Mouse (Mus musculus) frontal cortex, postnatal 10 days (tissue): ENCODE data around the gene Zbed6.

Experiments used
- DNase-seq, 2 experiments: peaks; one replicate each; pipeline ENCODE4 v3.0.0; 2022; ENCODE audit warnings: low spot score in 2 of 2, mixed read lengths in 1 of 2

Gene Zbed6

GRCm38 (mm10) chr1:133663427-133663826 is 2.7 kb upstream of the Zbed6 start:
- peak in 1 of 2 experiments; percentile 26 for DNase-seq

- no peak for DNase-seq
Measured at GRCm38 (mm10) chr1:133662941-133663340, 2.3 kb upstream of the Zbed6 start.

- peak; percentile 92 for DNase-seq
Measured at GRCm38 (mm10) chr1:133661203-133661933, 683 bp upstream of the Zbed6 start, which contains the start of gene Gm38394. TSS of gene Gm38394 (minus strand) at chr1:133661318.

GRCm38 (mm10) chr1:133658878-133659277 is 1.8 kb downstream of the Zbed6 start:
- no peak for DNase-seq

GRCm38 (mm10) chr1:133656811-133657210 is 3.9 kb downstream of the Zbed6 start:
- no peak for DNase-seq

GRCm38 (mm10) chr1:133653033-133653432 is 7.7 kb downstream of the Zbed6 start:
- DNase-seq, result no peak

- DNase-seq, result no peak
Measured at GRCm38 (mm10) chr1:133650288-133651055, 10.2 kb downstream of the Zbed6 start.

- no peak for DNase-seq
Measured at GRCm38 (mm10) chr1:133645652-133646051, 15.0 kb downstream of the Zbed6 start.

- no peak for DNase-seq
Measured at GRCm38 (mm10) chr1:133641163-133641562, 19.5 kb downstream of the Zbed6 start.

- no peak for DNase-seq
Measured at GRCm38 (mm10) chr1:133638517-133638916, 22.2 kb downstream of the Zbed6 start.

GRCm38 (mm10) chr1:133632168-133632567 is 28.5 kb downstream of the Zbed6 start:
- DNase-seq, result no peak

- DNase-seq, result no peak
Measured at GRCm38 (mm10) chr1:133625052-133625451, 35.6 kb downstream of the Zbed6 start.

- DNase-seq, result no peak
Measured at GRCm38 (mm10) chr1:133618311-133618710, 42.4 kb downstream of the Zbed6 start.

- no peak for DNase-seq
Measured at GRCm38 (mm10) chr1:133617908-133618307, 42.8 kb downstream of the Zbed6 start.

- no peak for DNase-seq
Measured at GRCm38 (mm10) chr1:133613817-133614216, 46.9 kb downstream of the Zbed6 start.

GRCm38 (mm10) chr1:133611436-133611835 is 49.2 kb downstream of the Zbed6 start:
- no peak for DNase-seq

GRCm38 (mm10) chr1:133610601-133611000 is 50.1 kb downstream of the Zbed6 start:
- no peak for DNase-seq

GRCm38 (mm10) chr1:133609771-133610502 is 50.7 kb downstream of the Zbed6 start, which contains the start of gene Snrpe:
TSS of gene Snrpe (minus strand) at chr1:133610291.
- DNase-seq, result peak; percentile 91 to 94
